In the genomic region with DNA sequence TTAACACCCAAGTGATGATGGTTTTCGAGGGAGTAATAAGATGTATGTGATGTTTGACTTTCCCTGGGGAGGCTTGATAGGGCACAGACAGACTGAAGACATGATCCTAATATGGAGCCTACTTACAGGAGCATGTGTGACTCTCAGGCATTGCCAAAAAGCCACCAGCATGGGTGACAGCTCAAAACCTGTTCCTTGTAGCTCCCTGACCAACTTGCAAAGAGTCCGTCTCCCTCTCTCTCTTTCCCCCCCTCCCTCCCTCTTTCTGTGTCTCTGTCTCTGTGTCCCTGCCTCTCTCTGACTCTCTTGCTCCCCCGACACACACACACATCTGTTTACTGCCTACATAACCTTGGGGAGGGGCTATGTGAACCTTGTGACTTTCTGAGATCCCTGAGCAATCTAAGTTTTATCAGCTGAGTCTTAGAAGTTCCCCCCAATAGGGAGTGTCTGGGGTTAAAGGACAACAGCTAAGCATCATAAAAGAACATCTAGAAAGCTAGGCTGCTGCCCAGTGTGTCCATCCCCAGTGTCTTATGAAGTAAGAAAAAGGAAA, we compare ENCODE assay signal across 35 mouse cellular contexts. TPM values are rescaled to one million over a fixed set of nuclear protein-coding genes. Genes with fewer than 3 reads are reported as not detected.
A peak's percentile ranks its signal among the peaks of the same experiment; 100 is the strongest.
DNase-seq lines count a peak whose midpoint lies in the region; ATAC-seq and TF ChIP-seq lines count a peak whose summit lies in the region.
"Had no signal": no experiment of that assay in that cellular context is flagged by ENCODE, and none has a peak within 500 bp of the region (broad histone marks: within the 10 kb centered on the region; RNA-seq: fewer than 3 reads in every experiment).

No protein-coding gene starts in this region.

- no peaks in the 10 kb centered on the region for H3K36me3 ChIP-seq in heart, embryonic 10.5 days
- peaks cover 18% of the 10 kb centered on the region for H3K36me3 ChIP-seq in G1E (replicated peaks)
- peaks cover 40% of the 10 kb centered on the region for H3K36me3 ChIP-seq in intestine, postnatal 0 days (ENCODE audit: control insufficient read depth, insufficient read depth)
- peaks cover 8% of the 10 kb centered on the region; the same call in 1 of the 2 replicates for H3K36me3 ChIP-seq in liver, embryonic 16.5 days (ENCODE audit: control insufficient read depth, insufficient read depth)
- H3K36me3 ChIP-seq in forebrain, embryonic 14.5 days (ENCODE audit: control insufficient read depth, insufficient read depth, low read length), result no peaks in the 10 kb centered on the region
- H3K36me3 ChIP-seq in neural tube, embryonic 15.5 days, result no peaks in the 10 kb centered on the region
- H3K36me3 ChIP-seq: hindbrain, embryonic 13.5 days; midbrain, embryonic 10.5 days; neural tube, embryonic 12.5 days had no signal

- TF ChIP-seq CTCF in G1E (IDR thresholded peaks at IDR 0.05; ENCODE audit: low read depth, low read length), result no peak
- no peak for TF ChIP-seq CTCF in intestine, postnatal 0 days (IDR thresholded peaks at IDR 0.05; ENCODE audit: low read depth)

- intact Hi-C loops in heart, postnatal 10 days (cut with DNase I), result no loop called here

- no peaks in the 10 kb centered on the region for H3K9me3 ChIP-seq in heart, embryonic 10.5 days
- H3K9me3 ChIP-seq in G1E (replicated peaks), result no peaks in the 10 kb centered on the region
- no peaks in the 10 kb centered on the region for H3K9me3 ChIP-seq in intestine, postnatal 0 days (ENCODE audit: control insufficient read depth)
- no peaks in the 10 kb centered on the region for H3K9me3 ChIP-seq in liver, embryonic 16.5 days (replicated peaks; ENCODE audit: control insufficient read depth, low read length)
- no peaks in the 10 kb centered on the region for H3K9me3 ChIP-seq in forebrain, embryonic 14.5 days (replicated peaks; ENCODE audit: control insufficient read depth, low read length)
- H3K9me3 ChIP-seq in neural tube, embryonic 15.5 days (replicated peaks), result no peaks in the 10 kb centered on the region
- H3K9me3 ChIP-seq: hindbrain, embryonic 13.5 days; midbrain, embryonic 10.5 days; neural tube, embryonic 12.5 days; stomach, embryonic 15.5 days had no signal

- H3K4me3 ChIP-seq in heart, embryonic 10.5 days, result no peak overlapping the region
- H3K4me3 ChIP-seq in G1E (ENCODE audit: low read depth, low read length), result peak overlapping the region; percentile 58; the same call in 1 of the 2 replicates
- H3K4me3 ChIP-seq in intestine, postnatal 0 days (ENCODE audit: low read depth, low read length), result no peak overlapping the region
- H3K4me3 ChIP-seq in liver, embryonic 16.5 days (ENCODE audit: low read depth, low read length), result no peak overlapping the region
- no peak overlapping the region for H3K4me3 ChIP-seq in forebrain, embryonic 14.5 days (ENCODE audit: low read depth, low read length)
- H3K4me3 ChIP-seq in neural tube, embryonic 15.5 days (replicated peaks), result no peak overlapping the region
- H3K4me3 ChIP-seq: hindbrain, embryonic 13.5 days; midbrain, embryonic 10.5 days; myocyte; neural tube, embryonic 12.5 days; stomach, embryonic 15.5 days had no signal

- peaks cover 10% of the 10 kb centered on the region; the same call in 1 of the 2 replicates for H3K27me3 ChIP-seq in heart, embryonic 10.5 days (ENCODE audit: insufficient read depth, poor library complexity, severe bottlenecking)
- H3K27me3 ChIP-seq in G1E (ENCODE audit: insufficient read depth, low read length), result no peaks in the 10 kb centered on the region
- H3K27me3 ChIP-seq in intestine, postnatal 0 days (replicated peaks; ENCODE audit: control insufficient read depth, insufficient read depth, low read length), result no peaks in the 10 kb centered on the region
- no peaks in the 10 kb centered on the region for H3K27me3 ChIP-seq in liver, embryonic 16.5 days (ENCODE audit: control insufficient read depth, insufficient read depth, low read depth, low read length)
- no peaks in the 10 kb centered on the region for H3K27me3 ChIP-seq in forebrain, embryonic 14.5 days (replicated peaks; ENCODE audit: control insufficient read depth, insufficient read depth, low read length)
- no peaks in the 10 kb centered on the region for H3K27me3 ChIP-seq in neural tube, embryonic 15.5 days (replicated peaks)
- H3K27me3 ChIP-seq: hindbrain, embryonic 13.5 days; neural tube, embryonic 12.5 days; stomach, embryonic 15.5 days had no signal

- peaks cover 45% of the 10 kb centered on the region for H3K4me1 ChIP-seq in heart, embryonic 10.5 days
- H3K4me1 ChIP-seq in G1E (ENCODE audit: insufficient read depth, low read depth, low read length), result peaks cover 78% of the 10 kb centered on the region
- peaks cover 18% of the 10 kb centered on the region for H3K4me1 ChIP-seq in intestine, postnatal 0 days (replicated peaks; ENCODE audit: control insufficient read depth, insufficient read depth, low read length)
- peaks cover 82% of the 10 kb centered on the region for H3K4me1 ChIP-seq in liver, embryonic 16.5 days (ENCODE audit: control insufficient read depth, low read depth, low read length)
- no peaks in the 10 kb centered on the region for H3K4me1 ChIP-seq in forebrain, embryonic 14.5 days (ENCODE audit: control insufficient read depth, insufficient read depth, low read length)
- H3K4me1 ChIP-seq in neural tube, embryonic 15.5 days, result no peaks in the 10 kb centered on the region
- H3K4me1 ChIP-seq: hindbrain, embryonic 13.5 days; neural tube, embryonic 12.5 days had no signal

- WGBS in heart, embryonic 10.5 days, result 75% methylated on average over 3 of the region's 3 CpGs
- WGBS in intestine, postnatal 0 days, result 28% methylated on average over 3 of the region's 3 CpGs
- WGBS in liver, embryonic 16.5 days (ENCODE audit: insufficient replicate concordance), result 62% methylated on average over 3 of the region's 3 CpGs
- WGBS in forebrain, embryonic 14.5 days, result 86% methylated on average over 3 of the region's 3 CpGs
- WGBS in neural tube, embryonic 15.5 days, result 88% methylated on average over 3 of the region's 3 CpGs

- DNase-seq in heart, embryonic 10.5 days (ENCODE audit: low spot score), result peak; percentile 67
- DNase-seq in heart, postnatal 10 days, result no peak
- DNase-seq in G1E (ENCODE audit: low spot score), result no peak
- DNase-seq in forebrain, embryonic 14.5 days (ENCODE audit: low spot score), result no peak
- no peak for DNase-seq in urinary bladder, postnatal 10 days (ENCODE audit: low spot score)
- DNase-seq: adrenal gland, postnatal 14 days; cerebellum, adult 11 months; cerebellum, adult 9-10 months; cerebellum, postnatal 36 days; forebrain, postnatal 0 days; heart, postnatal 4 days; kidney, adult 8-10 months; kidney, postnatal 4 days; lung, postnatal 4 days; thymus, postnatal 14 days had no signal

- no peak overlapping the region; the same call in 1 of the 2 replicates for H3K4me2 ChIP-seq in intestine, postnatal 0 days (replicated peaks; ENCODE audit: low read depth)
- peak overlapping the region; percentile 67 for H3K4me2 ChIP-seq in liver, embryonic 16.5 days (ENCODE audit: low read depth, low read length)
- H3K4me2 ChIP-seq in forebrain, embryonic 14.5 days (ENCODE audit: low read length), result no peak overlapping the region
- no peak overlapping the region for H3K4me2 ChIP-seq in neural tube, embryonic 15.5 days
- H3K4me2 ChIP-seq: hindbrain, embryonic 13.5 days; neural tube, embryonic 12.5 days; stomach, embryonic 15.5 days had no signal

- peak overlapping the region; percentile 42; the same call in 1 of the 2 replicates for H3K27ac ChIP-seq in heart, embryonic 10.5 days
- peak overlapping the region; percentile 9 for H3K27ac ChIP-seq in intestine, postnatal 0 days (ENCODE audit: low read depth, low read length)
- peak overlapping the region; percentile 97 for H3K27ac ChIP-seq in liver, embryonic 16.5 days (ENCODE audit: low read length)
- H3K27ac ChIP-seq in forebrain, embryonic 14.5 days (ENCODE audit: low read depth, low read length), result no peak overlapping the region
- H3K27ac ChIP-seq in neural tube, embryonic 15.5 days (replicated peaks), result no peak overlapping the region
- H3K27ac ChIP-seq: hindbrain, embryonic 13.5 days; kidney, postnatal 0 days; midbrain, embryonic 10.5 days; neural tube, embryonic 12.5 days; stomach, embryonic 15.5 days had no signal

- ATAC-seq in G1E (ENCODE audit: extremely low read depth, insufficient number of reproducible peaks, low FRiP score, poor library complexity, severe bottlenecking), result no peak
- peak; percentile 16; the same call in 1 of the 2 replicates for ATAC-seq in intestine, postnatal 0 days
- no peak for ATAC-seq in liver, embryonic 16.5 days (ENCODE audit: low read depth)
- no peak for ATAC-seq in forebrain, embryonic 14.5 days
- ATAC-seq in neural tube, embryonic 15.5 days (ENCODE audit: low FRiP score), result no peak
- ATAC-seq: forebrain, postnatal 0 days had no signal

- H3K9ac ChIP-seq in intestine, postnatal 0 days (ENCODE audit: low read depth, low read length), result no peak overlapping the region
- peak overlapping the region; percentile 25 for H3K9ac ChIP-seq in liver, embryonic 16.5 days (ENCODE audit: low read depth, low read length)
- no peak overlapping the region for H3K9ac ChIP-seq in forebrain, embryonic 14.5 days (ENCODE audit: low read length)
- H3K9ac ChIP-seq in neural tube, embryonic 15.5 days (replicated peaks), result no peak overlapping the region
- H3K9ac ChIP-seq: forebrain, postnatal 0 days; hindbrain, embryonic 13.5 days; neural tube, embryonic 12.5 days; stomach, embryonic 15.5 days had no signal

RNA-seq across cellular contexts. Expression of a gene that starts 6.9 kb away (rescaled TPM):
- polyA plus RNA-seq in heart, embryonic 10.5 days (2016; fragmentation: Nextera tagmentation; extraction: Ambion mirVana), result 0.67 and 1.1 TPM in 2 replicates
- total RNA-seq in heart, postnatal 10 days (2021), result under 1 TPM; 0.57 to 0.62 TPM
- total RNA-seq in G1E (2014; fragmentation: Nextera tagmentation), result 3.5 and 8.6 TPM in 2 replicates
- total RNA-seq in G1E (2017), result 1.1 and 1.2 TPM in 2 replicates
- polyA plus RNA-seq in G1E (2012), result 1.1 and 1.2 TPM in 2 replicates
- polyA plus RNA-seq in intestine, postnatal 0 days (2015; fragmentation: Nextera tagmentation; extraction: Ambion mirVana), result 42.3 and 46.7 TPM in 2 replicates
- 6.2 and 7.3 TPM in 2 replicates for polyA plus RNA-seq in liver, embryonic 16.5 days (2015; fragmentation: Nextera tagmentation; extraction: Ambion mirVana)
- 0.43 and 0.54 TPM in 2 replicates for polyA plus RNA-seq in forebrain, embryonic 14.5 days (2014; fragmentation: Nextera tagmentation; extraction: Ambion mirVana)
- polyA plus RNA-seq in neural tube, embryonic 15.5 days (2015; fragmentation: Nextera tagmentation; extraction: Ambion mirVana), result 0.82 and 5.5 TPM in 2 replicates

RNA-seq across cellular contexts. Expression of a gene that starts 9.6 kb away (rescaled TPM):
- 5.0 and 7.4 TPM in 2 replicates for polyA plus RNA-seq in heart, embryonic 10.5 days (2016; fragmentation: Nextera tagmentation; extraction: Ambion mirVana)
- 10 to 100 TPM; 40.5 to 42.7 TPM for total RNA-seq in heart, postnatal 10 days (2021)
- total RNA-seq in G1E (2014; fragmentation: Nextera tagmentation) (42.4 and 47.1 TPM in 2 replicates), G1E (2017) (48.5 and 53.0 TPM in 2 replicates)
- polyA plus RNA-seq in G1E (2012), result 7.0 and 12.5 TPM in 2 replicates
- 6.1 and 7.0 TPM in 2 replicates for polyA plus RNA-seq in intestine, postnatal 0 days (2015; fragmentation: Nextera tagmentation; extraction: Ambion mirVana)
- 5.1 and 5.2 TPM in 2 replicates for polyA plus RNA-seq in liver, embryonic 16.5 days (2015; fragmentation: Nextera tagmentation; extraction: Ambion mirVana)
- 17.8 and 23.2 TPM in 2 replicates for polyA plus RNA-seq in forebrain, embryonic 14.5 days (2014; fragmentation: Nextera tagmentation; extraction: Ambion mirVana)
- 18.1 and 19.7 TPM in 2 replicates for polyA plus RNA-seq in neural tube, embryonic 15.5 days (2015; fragmentation: Nextera tagmentation; extraction: Ambion mirVana)

RNA-seq across cellular contexts. Expression of a gene that starts 21.5 kb away (rescaled TPM):
- polyA plus RNA-seq in heart, embryonic 10.5 days (2016; fragmentation: Nextera tagmentation; extraction: Ambion mirVana), result 8.6 and 10.1 TPM in 2 replicates
- 1 to 10 TPM; 5.6 to 7.0 TPM for total RNA-seq in heart, postnatal 10 days (2021)
- total RNA-seq in G1E (2014; fragmentation: Nextera tagmentation) (28.9 and 30.8 TPM in 2 replicates), G1E (2017) (18.3 and 21.3 TPM in 2 replicates)
- 1.7 and 2.7 TPM in 2 replicates for polyA plus RNA-seq in G1E (2012)
- polyA plus RNA-seq in intestine, postnatal 0 days (2015; fragmentation: Nextera tagmentation; extraction: Ambion mirVana), result 8.9 and 9.5 TPM in 2 replicates
- 40.7 and 43.1 TPM in 2 replicates for polyA plus RNA-seq in liver, embryonic 16.5 days (2015; fragmentation: Nextera tagmentation; extraction: Ambion mirVana)
- 8.9 and 10.0 TPM in 2 replicates for polyA plus RNA-seq in forebrain, embryonic 14.5 days (2014; fragmentation: Nextera tagmentation; extraction: Ambion mirVana)
- 15.6 and 15.8 TPM in 2 replicates for polyA plus RNA-seq in neural tube, embryonic 15.5 days (2015; fragmentation: Nextera tagmentation; extraction: Ambion mirVana)

RNA-seq across cellular contexts. Expression of a gene that starts 23.0 kb away (rescaled TPM):
- not detected in 2 replicates for polyA plus RNA-seq in heart, embryonic 10.5 days (2016; fragmentation: Nextera tagmentation; extraction: Ambion mirVana)
- not detected for total RNA-seq in heart, postnatal 10 days (2021)
- total RNA-seq in G1E (2014; fragmentation: Nextera tagmentation), result not detected in 2 replicates
- 0.33 and 0.41 TPM in 2 replicates for total RNA-seq in G1E (2017)
- polyA plus RNA-seq in G1E (2012), result not detected in 2 replicates
- polyA plus RNA-seq in intestine, postnatal 0 days (2015; fragmentation: Nextera tagmentation; extraction: Ambion mirVana), result 0.20 and 0.48 TPM in 2 replicates
- not detected in 2 replicates for polyA plus RNA-seq in liver, embryonic 16.5 days (2015; fragmentation: Nextera tagmentation; extraction: Ambion mirVana)
- not detected in 2 replicates for polyA plus RNA-seq in forebrain, embryonic 14.5 days (2014; fragmentation: Nextera tagmentation; extraction: Ambion mirVana)
- not detected in 2 replicates for polyA plus RNA-seq in neural tube, embryonic 15.5 days (2015; fragmentation: Nextera tagmentation; extraction: Ambion mirVana)
- total RNA-seq: adrenal gland, postnatal 14 days; gastrocnemius, adult 8-10 months; heart, adult 8-10 months; heart, postnatal 4 days; layer of hippocampus, postnatal 10 days; left cerebral cortex, adult 18-20 months; liver, adult 2 months; midbrain, postnatal 0 days had no signal
- polyA plus RNA-seq: embryonic facial prominence, embryonic 11.5 days; forebrain, embryonic 11.5 days; forebrain, postnatal 0 days; heart, embryonic 16.5 days; kidney, postnatal 0 days; limb, embryonic 11.5 days; liver, adult 2 months; lung, embryonic 16.5 days; midbrain, embryonic 10.5 days; midbrain, postnatal 0 days; myocyte; neural tube, embryonic 12.5 days; stomach, embryonic 15.5 days had no signal

Comparison
In these comparisons a context has a peak if more than half of its experiments do, and no peak if none do; other contexts are left out.
1. H3K27ac ChIP-seq: peak in heart, embryonic 10.5 days (single experiment), intestine, postnatal 0 days (single experiment) and liver, embryonic 16.5 days (single experiment); none in forebrain, embryonic 14.5 days (single experiment) and neural tube, embryonic 15.5 days (single experiment).